Mouse (Mus musculus) heart, embryonic 16.5 days (tissue): ENCODE measurements around the gene Aqp3. TPM values are rescaled to one million over a fixed set of nuclear protein-coding genes. Genes with fewer than 3 reads are reported as not detected.

Experiments used
- ATAC-seq: fragments of 200-750 bp; cut with Nextera tagmentation; replicated peaks from 2 replicates; pipeline ENCODE4 v1.8.0; 2017; ENCODE audit warnings: moderate number of reproducible peaks; ENCODE audit not compliant: insufficient read depth, low FRiP score; ENCODE audit errors: extremely low read depth
- H3K27ac ChIP-seq: fragments of 300-500 bp; sonication (generic); 2 replicates; pipeline ENCODE4 v1.5.1; 2014; ENCODE audit warnings: mild to moderate bottlenecking, low read length, control low read depth, moderate library complexity
- H3K27me3 ChIP-seq: fragments of 300-500 bp; sonication (generic); 2 replicates; pipeline ENCODE4 v1.6.1; 2014; ENCODE audit warnings: low read length, mixed read lengths; ENCODE audit not compliant: control insufficient read depth, insufficient read depth
- H3K36me3 ChIP-seq: fragments of 300-500 bp; sonication (generic); 2 replicates; pipeline ENCODE4 v1.6.1; 2014; ENCODE audit not compliant: control insufficient read depth, insufficient read depth
- H3K4me1 ChIP-seq: fragments of 300-500 bp; sonication (generic); 2 replicates; pipeline ENCODE4 v1.6.1; 2014; ENCODE audit warnings: low read length, mixed read lengths; ENCODE audit not compliant: control insufficient read depth, insufficient read depth
- H3K4me2 ChIP-seq: fragments of 300-500 bp; sonication (generic); 2 replicates; pipeline ENCODE4 v1.6.1; 2014; ENCODE audit warnings: low read depth, mild to moderate bottlenecking, control low read depth, low read length
- H3K4me3 ChIP-seq: fragments of 300-500 bp; sonication (generic); 2 replicates; pipeline ENCODE4 v1.5.1; 2014; ENCODE audit warnings: mild to moderate bottlenecking, control low read depth, low read length
- H3K9ac ChIP-seq: fragments of 300-500 bp; sonication (generic); 2 replicates; pipeline ENCODE4 v1.6.1; 2014; ENCODE audit warnings: low read length, control low read depth
- H3K9me3 ChIP-seq: fragments of 300-500 bp; sonication (generic); replicated peaks from 2 replicates; pipeline ENCODE4 v1.6.1; 2016; ENCODE audit warnings: low read length; ENCODE audit not compliant: control insufficient read depth
- WGBS: fragments of 180-500 bp; shearing (Covaris S2); extraction: QIAGEN DNeasy Blood & Tissue Kit; methylation state at CpG from one replicate; pipeline ENCODE4 v1.1.7; 2014; 5-methylcytosine and 5-hydroxymethylcytosine counted together
- polyA plus RNA-seq: library from polyadenylated mRNA; unstranded; fragments of >200 nt; fragmentation: Nextera tagmentation; extraction: Ambion mirVana; gene quantifications from 2 replicates; pipeline ENCODE4 v1.2.1, GENCODE M21; 2015

The Aqp3 gene
- polyA plus RNA-seq, 1 experiment from 2014 or later, result 1.7 TPM

DNA sequence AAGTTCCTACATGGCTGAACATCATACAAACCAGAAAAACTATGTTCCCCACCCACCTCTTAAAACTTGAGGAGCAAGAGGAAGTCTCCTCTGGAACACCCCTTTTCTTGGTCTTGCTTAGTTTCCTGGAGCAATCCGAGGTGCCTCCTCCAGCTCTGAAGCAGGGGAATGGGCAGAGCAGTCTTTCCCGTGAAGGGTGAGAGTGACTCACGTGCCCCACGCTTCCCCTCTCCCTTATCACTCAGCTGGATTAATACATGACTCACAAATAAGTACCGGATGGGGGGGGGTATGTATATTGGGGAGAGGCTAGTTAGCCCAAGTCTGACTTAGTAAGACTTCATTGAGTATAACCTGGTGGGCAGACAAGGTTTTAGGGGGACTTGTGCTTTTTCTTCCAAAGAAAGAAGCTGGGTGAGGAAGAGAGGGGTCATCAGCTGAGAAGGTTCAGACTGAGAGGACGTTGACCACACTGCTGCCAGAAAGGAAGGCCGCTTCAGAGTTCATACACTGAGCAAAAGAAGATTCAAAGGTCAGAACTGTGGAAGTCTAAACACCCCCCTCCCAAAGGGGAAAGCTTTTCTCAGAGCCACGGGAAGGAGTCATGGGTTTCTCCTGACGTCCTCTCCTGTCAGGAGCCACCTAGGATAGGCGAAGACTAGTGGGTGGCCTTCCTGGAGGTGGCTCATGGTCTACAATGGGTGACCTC, 10.9 kb upstream of the Aqp3 start:
- no peak overlapping the region for H3K4me3 ChIP-seq
- no peak overlapping the region for H3K4me2 ChIP-seq
- 0 out of 2 replicates have a peak, but pooled peaks cover 2% of the 10 kb centered on the region for H3K36me3 ChIP-seq
- no peaks in the 10 kb centered on the region for H3K4me1 ChIP-seq
- 56% methylated on average over 10 of the region's 10 CpGs for WGBS
- no peak overlapping the region for H3K27ac ChIP-seq
- no peaks in the 10 kb centered on the region for H3K9me3 ChIP-seq
- ATAC-seq, result no peak
- H3K9ac ChIP-seq, result no peak overlapping the region
- H3K27me3 ChIP-seq, result no peaks in the 10 kb centered on the region

DNA sequence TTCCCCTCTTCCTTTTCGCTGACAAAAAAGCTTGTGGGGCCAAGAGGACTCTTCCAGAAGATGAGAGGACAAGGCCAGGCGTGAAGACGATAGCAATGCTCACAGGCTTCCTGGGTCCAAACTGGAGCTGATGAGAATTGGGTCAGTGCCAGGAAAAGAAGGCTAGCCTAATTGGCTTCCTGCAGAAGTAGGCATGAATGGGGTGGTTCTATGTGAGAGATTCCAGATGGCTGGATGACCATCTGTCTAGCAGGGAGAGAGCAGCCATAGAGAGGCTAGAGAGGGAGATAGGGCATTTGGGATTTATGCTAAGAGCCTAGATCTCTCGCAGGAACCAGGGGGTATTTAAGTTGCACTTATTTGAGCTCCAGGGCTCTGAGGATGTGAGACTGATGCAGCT, 9.5 kb upstream of the Aqp3 start:
- ATAC-seq, result no peak
- WGBS, result 52% methylated on average over 4 of the region's 4 CpGs
- H3K27ac ChIP-seq, result no peak overlapping the region
- no peaks in the 10 kb centered on the region for H3K27me3 ChIP-seq
- H3K4me1 ChIP-seq, result no peaks in the 10 kb centered on the region
- no peak overlapping the region for H3K9ac ChIP-seq
- H3K4me2 ChIP-seq, result no peak overlapping the region
- no peaks in the 10 kb centered on the region for H3K36me3 ChIP-seq
- no peak overlapping the region for H3K4me3 ChIP-seq
- H3K9me3 ChIP-seq, result no peaks in the 10 kb centered on the region

DNA sequence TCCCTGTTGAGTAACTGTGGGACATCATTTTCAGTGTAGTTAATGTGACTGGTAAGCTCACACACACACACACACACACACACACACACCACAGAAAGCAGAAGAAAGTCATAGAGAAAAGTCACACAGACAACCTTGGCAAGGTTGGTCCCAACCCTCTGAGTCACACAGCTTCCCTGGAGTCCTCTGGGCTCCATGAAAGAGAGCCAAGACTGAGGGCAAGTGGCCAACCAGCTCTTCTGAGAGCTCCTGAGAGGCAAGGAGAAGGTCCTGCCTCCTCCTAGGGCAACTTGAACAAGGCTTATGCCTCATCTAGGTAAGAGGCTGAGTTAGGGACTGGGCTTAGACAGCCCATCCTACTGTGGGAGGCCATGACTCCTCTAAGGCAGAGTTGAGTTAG, 4.9 kb upstream of the Aqp3 start:
- Histone ChIP-seq H3K4me1 (peaks cover 7% of the 10 kb centered on the region), H3K36me3 (no peaks in the 10 kb centered on the region), H3K27ac (no peak overlapping the region), H3K9ac (no peak overlapping the region), H3K4me2 (no peak overlapping the region), H3K9me3 (no peaks in the 10 kb centered on the region), H3K27me3 (no peaks in the 10 kb centered on the region; the same call in 1 of the 2 replicates), H3K4me3 (no peak overlapping the region)
- no peak for ATAC-seq

GRCm38 (mm10) chr4:41100986-41101385, 3.0 kb upstream of the Aqp3 start:
- Histone ChIP-seq H3K4me3 (no peak overlapping the region), H3K9ac (no peak overlapping the region), H3K36me3 (no peaks in the 10 kb centered on the region), H3K4me1 (peaks cover 18% of the 10 kb centered on the region), H3K27ac (no peak overlapping the region), H3K9me3 (no peaks in the 10 kb centered on the region), H3K27me3 (peaks cover 4% of the 10 kb centered on the region; the same call in 1 of the 2 replicates), H3K4me2 (no peak overlapping the region)
- ATAC-seq, result no peak
- WGBS, result 47% methylated on average over 1 of the region's 1 CpGs

- no peak for ATAC-seq
- H3K36me3 ChIP-seq, result no peaks in the 10 kb centered on the region
- peaks cover 4% of the 10 kb centered on the region; the same call in 1 of the 2 replicates for H3K27me3 ChIP-seq
- H3K9me3 ChIP-seq, result no peaks in the 10 kb centered on the region
- WGBS, result 17% methylated on average over 11 of the region's 11 CpGs
- peaks cover 25% of the 10 kb centered on the region for H3K4me1 ChIP-seq
- no peak overlapping the region for H3K27ac ChIP-seq
- peak overlapping the region; percentile 89 for H3K4me2 ChIP-seq
- peak overlapping the region; percentile 56 for H3K4me3 ChIP-seq
- H3K9ac ChIP-seq, result no peak overlapping the region; the same call in 1 of the 2 replicates
Observed at GRCm38 (mm10) chr4:41098577-41098951, 581 bp upstream of the Aqp3 start.

- peak overlapping the region; percentile 56 for H3K4me3 ChIP-seq
- no peak for ATAC-seq
- no peak overlapping the region for H3K27ac ChIP-seq
- H3K36me3 ChIP-seq, result no peaks in the 10 kb centered on the region
- H3K4me1 ChIP-seq, result peaks cover 25% of the 10 kb centered on the region
- H3K27me3 ChIP-seq, result peaks cover 4% of the 10 kb centered on the region; the same call in 1 of the 2 replicates
- H3K9ac ChIP-seq, result no peak overlapping the region
- WGBS, result 78% methylated on average over 13 of the region's 13 CpGs
- H3K9me3 ChIP-seq, result no peaks in the 10 kb centered on the region
- H3K4me2 ChIP-seq, result peak overlapping the region; percentile 89
Observed at GRCm38 (mm10) chr4:41097381-41097780, 602 bp downstream of the Aqp3 start.

- 73% methylated on average over 5 of the region's 5 CpGs for WGBS
- peaks cover 4% of the 10 kb centered on the region; the same call in 1 of the 2 replicates for H3K27me3 ChIP-seq
- H3K4me1 ChIP-seq, result peaks cover 25% of the 10 kb centered on the region
- no peak overlapping the region for H3K27ac ChIP-seq
- H3K4me2 ChIP-seq, result no peak overlapping the region
- H3K9me3 ChIP-seq, result no peaks in the 10 kb centered on the region
- no peak overlapping the region for H3K4me3 ChIP-seq
- no peak overlapping the region for H3K9ac ChIP-seq
- ATAC-seq, result no peak
- H3K36me3 ChIP-seq, result no peaks in the 10 kb centered on the region
Observed at GRCm38 (mm10) chr4:41096794-41097193, 1.2 kb downstream of the Aqp3 start.

- no peak overlapping the region for H3K4me3 ChIP-seq
- no peak overlapping the region for H3K4me2 ChIP-seq
- ATAC-seq, result no peak
- H3K4me1 ChIP-seq, result peaks cover 25% of the 10 kb centered on the region
- no peaks in the 10 kb centered on the region for H3K36me3 ChIP-seq
- H3K9ac ChIP-seq, result no peak overlapping the region
- WGBS, result 44% methylated on average over 8 of the region's 8 CpGs
- peaks cover 4% of the 10 kb centered on the region; the same call in 1 of the 2 replicates for H3K27me3 ChIP-seq
- no peaks in the 10 kb centered on the region for H3K9me3 ChIP-seq
- H3K27ac ChIP-seq, result no peak overlapping the region
Observed at GRCm38 (mm10) chr4:41096169-41096568, 1.8 kb downstream of the Aqp3 start.

- Histone ChIP-seq H3K27me3 (peaks cover 4% of the 10 kb centered on the region; the same call in 1 of the 2 replicates), H3K4me3 (no peak overlapping the region), H3K27ac (no peak overlapping the region), H3K4me1 (peaks cover 25% of the 10 kb centered on the region), H3K4me2 (peak overlapping the region; percentile 16; the same call in 1 of the 2 replicates), H3K9me3 (no peaks in the 10 kb centered on the region), H3K9ac (no peak overlapping the region), H3K36me3 (no peaks in the 10 kb centered on the region)
- WGBS, result 21% methylated on average over 9 of the region's 9 CpGs
- peak; percentile 50 for ATAC-seq
Observed at GRCm38 (mm10) chr4:41094361-41094760, 3.6 kb downstream of the Aqp3 start.
